Mouse (Mus musculus) neutrophil, adult 5-6 weeks (primary cell): ENCODE measurements around the gene Gpatch8. TPM values are rescaled to one million over a fixed set of nuclear protein-coding genes. Genes with fewer than 3 reads are reported as not detected.

Experiments
- ATAC-seq: fragments of 151-379, 151-347 bp; 2 replicates; pipeline ENCODE4 v1.8.0; 2017; ENCODE audit warnings: mild to moderate bottlenecking, moderate TSS enrichment; ENCODE audit not compliant: insufficient number of reproducible peaks, poor library complexity, low FRiP score, severe bottlenecking; ENCODE audit errors: extremely low read depth
- total RNA-seq: library from RNA; stranded (forward); fragments of 200-1000 nt; gene quantifications from 2 replicates; pipeline ENCODE4 v1.2.3, GENCODE M21; 2017

The Gpatch8 gene
- total RNA-seq, 1 experiment from 2014 or later, result 56.9 TPM

GRCm38 (mm10) chr11:102465713-102466436, 90.3 kb downstream of the Gpatch8 start:
- ATAC-seq, result no peak

- no peak for ATAC-seq
Observed at GRCm38 (mm10) chr11:102464901-102465300, 91.3 kb downstream of the Gpatch8 start.

- ATAC-seq, result no peak
Observed at GRCm38 (mm10) chr11:102461764-102462163, 94.4 kb downstream of the Gpatch8 start.

- ATAC-seq, result no peak
Observed at GRCm38 (mm10) chr11:102460541-102460940, 95.7 kb downstream of the Gpatch8 start.

GRCm38 (mm10) chr11:102455740-102456396, 100.3 kb downstream of the Gpatch8 start:
- peak; percentile 53 for ATAC-seq

- no peak for ATAC-seq
Observed at GRCm38 (mm10) chr11:102453131-102453530, 103.1 kb downstream of the Gpatch8 start.

- ATAC-seq, result no peak
Observed at GRCm38 (mm10) chr11:102449043-102450008, 106.9 kb downstream of the Gpatch8 start.

- no peak for ATAC-seq
Observed at GRCm38 (mm10) chr11:102448327-102448726, 107.9 kb downstream of the Gpatch8 start.

GRCm38 (mm10) chr11:102447497-102447896, 108.7 kb downstream of the Gpatch8 start, which contains the start of gene Fam171a2:
Fam171a2 (minus strand) TSS chr11:102447682.
- no peak for ATAC-seq

GRCm38 (mm10) chr11:102446581-102447461, 109.4 kb downstream of the Gpatch8 start:
- no peak for ATAC-seq

- no peak for ATAC-seq
Observed at GRCm38 (mm10) chr11:102445891-102446361, 110.3 kb downstream of the Gpatch8 start.

GRCm38 (mm10) chr11:102445264-102445890, 110.8 kb downstream of the Gpatch8 start:
- ATAC-seq, result no peak

GRCm38 (mm10) chr11:102444781-102445180, 111.4 kb downstream of the Gpatch8 start:
- no peak for ATAC-seq

GRCm38 (mm10) chr11:102444321-102444720, 111.9 kb downstream of the Gpatch8 start:
- ATAC-seq, result no peak

- ATAC-seq, result no peak
Observed at GRCm38 (mm10) chr11:102443740-102444139, 112.5 kb downstream of the Gpatch8 start.

GRCm38 (mm10) chr11:102442089-102442488, 114.1 kb downstream of the Gpatch8 start:
- no peak for ATAC-seq

GRCm38 (mm10) chr11:102441434-102441833, 114.8 kb downstream of the Gpatch8 start:
- ATAC-seq, result no peak

- ATAC-seq, result no peak
Observed at GRCm38 (mm10) chr11:102440255-102440654, 115.9 kb downstream of the Gpatch8 start.
